Mouse (Mus musculus) megakaryocyte, embryonic 14.5 days (primary cell): ENCODE measurements at regions not wholly inside any gene's neighbourhood (a gene's known extent, or its start where the extent isn't known, plus 50 kb on each side); places are given as distances from the start of the nearest gene placed in this dataset.

Experiments used
- FLI1 ChIP-seq: IDR thresholded peaks from 2 replicates; pipeline ENCODE4 v1.6.1; 2012; ENCODE audit warnings: low read length, inconsistent platforms, mixed read lengths
- GATA1 ChIP-seq: IDR thresholded peaks from 3 replicates; pipeline ENCODE4 v1.6.1; 2012; ENCODE audit warnings: mixed read lengths, low read length, inconsistent platforms, borderline replicate concordance

DNA sequence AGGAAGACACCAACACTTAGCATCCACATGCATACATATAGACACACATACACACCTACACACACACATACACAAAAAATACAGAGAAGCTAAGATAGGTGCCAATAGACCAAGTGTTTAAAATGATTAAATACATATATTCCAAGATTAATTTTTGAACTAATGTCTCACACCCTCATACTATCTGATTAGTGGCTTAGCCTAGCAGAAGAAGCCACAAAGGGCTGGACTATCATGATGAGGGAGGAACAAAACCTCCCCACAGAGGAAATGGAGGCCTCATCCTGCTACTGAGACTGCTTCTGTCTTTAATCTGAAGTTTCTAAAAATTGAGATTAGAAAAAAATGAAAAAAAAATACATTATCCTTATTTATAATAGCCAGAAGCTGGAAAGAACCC is 780.6 kb downstream of the Tmem114 start:
- TF ChIP-seq GATA1 (no peak), FLI1 (no peak)
